Mouse (Mus musculus) forebrain, embryonic 11.5 days (tissue): ENCODE results near the gene Knstrn. TPM values are rescaled to one million over a fixed set of nuclear protein-coding genes. Genes with fewer than 3 reads are reported as not detected.

ENCODE experiments used
- ATAC-seq: fragments of 200-750 bp; cut with Nextera tagmentation; replicated peaks from 2 replicates; pipeline ENCODE4 v1.8.0; 2017; ENCODE audit warnings: moderate TSS enrichment; ENCODE audit not compliant: low FRiP score
- DNase-seq: peaks from one replicate; pipeline ENCODE4 v3.0.0-alpha.2; 2017; ENCODE audit warnings: low spot score
- H3K27ac ChIP-seq: fragments of 300-500 bp; sonication (generic); 2 replicates; pipeline ENCODE4 v1.5.1; 2014; ENCODE audit warnings: low read depth, low read length
- H3K27me3 ChIP-seq: fragments of 300-500 bp; sonication (generic); 2 replicates; pipeline ENCODE4 v1.6.1; 2014; ENCODE audit warnings: mild to moderate bottlenecking, low read length, mixed read lengths; ENCODE audit not compliant: control insufficient read depth, insufficient read depth
- H3K36me3 ChIP-seq: fragments of 300-500 bp; sonication (generic); 2 replicates; pipeline ENCODE4 v1.6.1; 2014; ENCODE audit warnings: mild to moderate bottlenecking, low read length, moderate library complexity, mixed read lengths; ENCODE audit not compliant: control insufficient read depth, insufficient read depth
- H3K4me1 ChIP-seq: fragments of 300-500 bp; sonication (generic); replicated peaks from 2 replicates; pipeline ENCODE4 v1.6.1; 2014; ENCODE audit warnings: low read length, mixed read lengths; ENCODE audit not compliant: control insufficient read depth, insufficient read depth
- H3K4me2 ChIP-seq: fragments of 300-500 bp; sonication (generic); 2 replicates; pipeline ENCODE4 v1.6.1; 2014; ENCODE audit warnings: low read depth, mild to moderate bottlenecking, low read length, moderate library complexity, mixed read lengths; ENCODE audit not compliant: severe bottlenecking
- H3K4me3 ChIP-seq: fragments of 300-500 bp; sonication (generic); 2 replicates; pipeline ENCODE4 v1.5.1; 2014; ENCODE audit warnings: low read depth, low read length
- H3K9ac ChIP-seq: fragments of 300-500 bp; sonication (generic); 2 replicates; pipeline ENCODE4 v1.6.1; 2014; ENCODE audit warnings: low read length
- H3K9me3 ChIP-seq: fragments of 300-500 bp; sonication (generic); 2 replicates; pipeline ENCODE4 v1.6.1; 2016; ENCODE audit warnings: low read length, mixed read lengths; ENCODE audit not compliant: control insufficient read depth
- WGBS: fragments of 180-500 bp; shearing (Covaris S2); extraction: QIAGEN DNeasy Blood & Tissue Kit; methylation state at CpG from one replicate; pipeline ENCODE4 v1.1.7; 2014; 5-methylcytosine and 5-hydroxymethylcytosine counted together
- polyA plus RNA-seq: library from polyadenylated mRNA; unstranded; fragments of >200 nt; fragmentation: Nextera tagmentation; extraction: Ambion mirVana; gene quantifications from 2 replicates; pipeline ENCODE4 v1.2.1, GENCODE M21; 2014

Knstrn gene
- polyA plus RNA-seq, 1 experiment from 2014 or later = 202 TPM

- H3K9me3 ChIP-seq = no peaks in the 10 kb centered on the region
- ATAC-seq (no peak), DNase-seq (no peak)
- no peak overlapping the region for H3K4me3 ChIP-seq
- WGBS = 90% methylated on average over 7 of the region's 7 CpGs
- no peak overlapping the region for H3K4me2 ChIP-seq
- H3K4me1 ChIP-seq = no peaks in the 10 kb centered on the region; the same call in 1 of the 2 replicates
- no peak overlapping the region for H3K27ac ChIP-seq
- H3K27me3 ChIP-seq = peaks cover 2% of the 10 kb centered on the region; the same call in 1 of the 2 replicates
- H3K9ac ChIP-seq = no peak overlapping the region
- no peaks in the 10 kb centered on the region for H3K36me3 ChIP-seq
Measured at GRCm38 (mm10) chr2:118783663-118784062, 30.1 kb upstream of the Knstrn start.

GRCm38 (mm10) chr2:118786525-118786924 lies 27.3 kb upstream of the Knstrn start:
- 0 out of 2 replicates have a peak, but pooled peaks cover 4% of the 10 kb centered on the region for H3K4me1 ChIP-seq
- no peaks in the 10 kb centered on the region; the same call in 1 of the 2 replicates for H3K27me3 ChIP-seq
- DNase-seq (no peak), ATAC-seq (no peak)
- no peaks in the 10 kb centered on the region for H3K36me3 ChIP-seq
- H3K9me3 ChIP-seq = no peaks in the 10 kb centered on the region
- no peak overlapping the region for H3K4me2 ChIP-seq
- no peak overlapping the region for H3K9ac ChIP-seq
- no peak overlapping the region for H3K4me3 ChIP-seq
- 94% methylated on average over 5 of the region's 5 CpGs for WGBS
- no peak overlapping the region for H3K27ac ChIP-seq

GRCm38 (mm10) chr2:118789501-118789900 lies 24.3 kb upstream of the Knstrn start:
- no peaks in the 10 kb centered on the region for H3K36me3 ChIP-seq
- no peak overlapping the region for H3K4me2 ChIP-seq
- DNase-seq (no peak), ATAC-seq (no peak)
- no peaks in the 10 kb centered on the region; the same call in 1 of the 2 replicates for H3K27me3 ChIP-seq
- no peak overlapping the region for H3K27ac ChIP-seq
- no peak overlapping the region for H3K4me3 ChIP-seq
- no peaks in the 10 kb centered on the region for H3K9me3 ChIP-seq
- H3K9ac ChIP-seq = no peak overlapping the region
- 90% methylated on average over 11 of the region's 11 CpGs for WGBS
- 0 out of 2 replicates have a peak, but pooled peaks cover 4% of the 10 kb centered on the region for H3K4me1 ChIP-seq

GRCm38 (mm10) chr2:118790221-118790550 lies 23.6 kb upstream of the Knstrn start:
- peak; percentile 75 for ATAC-seq
- Histone ChIP-seq H3K4me2 (peak overlapping the region; percentile 40), H3K27me3 (no peaks in the 10 kb centered on the region; the same call in 1 of the 2 replicates), H3K36me3 (no peaks in the 10 kb centered on the region), H3K9ac (no peak overlapping the region), H3K4me1 (0 out of 2 replicates have a peak, but pooled peaks cover 4% of the 10 kb centered on the region), H3K9me3 (no peaks in the 10 kb centered on the region), H3K27ac (no peak overlapping the region), H3K4me3 (no peak overlapping the region)
- 50% methylated on average over 12 of the region's 12 CpGs for WGBS
- no peak for DNase-seq

- Histone ChIP-seq H3K4me2 (peak overlapping the region; percentile 40), H3K27me3 (no peaks in the 10 kb centered on the region; the same call in 1 of the 2 replicates), H3K9me3 (no peaks in the 10 kb centered on the region), H3K27ac (no peak overlapping the region), H3K9ac (no peak overlapping the region), H3K4me3 (no peak overlapping the region), H3K4me1 (0 out of 2 replicates have a peak, but pooled peaks cover 4% of the 10 kb centered on the region), H3K36me3 (no peaks in the 10 kb centered on the region)
- WGBS = 28% methylated on average over 44 of the region's 44 CpGs
- DNase-seq = peak; percentile 80
- ATAC-seq = no peak; the same call in 1 of the 2 replicates
Measured at GRCm38 (mm10) chr2:118790551-118791525, 23.0 kb upstream of the Knstrn start.

- DNase-seq (no peak), ATAC-seq (no peak)
- Histone ChIP-seq H3K9me3 (no peaks in the 10 kb centered on the region), H3K4me2 (no peak overlapping the region), H3K27me3 (no peaks in the 10 kb centered on the region; the same call in 1 of the 2 replicates), H3K27ac (no peak overlapping the region), H3K9ac (no peak overlapping the region), H3K36me3 (no peaks in the 10 kb centered on the region), H3K4me1 (0 out of 2 replicates have a peak, but pooled peaks cover 4% of the 10 kb centered on the region), H3K4me3 (no peak overlapping the region)
- WGBS = 95% methylated on average over 26 of the region's 26 CpGs
Measured at GRCm38 (mm10) chr2:118791591-118792258, 22.1 kb upstream of the Knstrn start.

GRCm38 (mm10) chr2:118792259-118792613 lies 21.6 kb upstream of the Knstrn start:
- Histone ChIP-seq H3K4me2 (no peak overlapping the region), H3K4me3 (no peak overlapping the region), H3K27ac (no peak overlapping the region), H3K4me1 (0 out of 2 replicates have a peak, but pooled peaks cover 4% of the 10 kb centered on the region), H3K9ac (no peak overlapping the region), H3K36me3 (no peaks in the 10 kb centered on the region), H3K9me3 (no peaks in the 10 kb centered on the region), H3K27me3 (no peaks in the 10 kb centered on the region; the same call in 1 of the 2 replicates)
- ATAC-seq (no peak), DNase-seq (no peak)
- 83% methylated on average over 4 of the region's 4 CpGs for WGBS

- 0 out of 2 replicates have a peak, but pooled peaks cover 4% of the 10 kb centered on the region for H3K4me1 ChIP-seq
- no peaks in the 10 kb centered on the region for H3K36me3 ChIP-seq
- no peak for DNase-seq
- no peak overlapping the region for H3K9ac ChIP-seq
- no peak overlapping the region for H3K4me2 ChIP-seq
- H3K9me3 ChIP-seq = no peaks in the 10 kb centered on the region
- no peak overlapping the region for H3K4me3 ChIP-seq
- H3K27me3 ChIP-seq = no peaks in the 10 kb centered on the region; the same call in 1 of the 2 replicates
- WGBS = 78% methylated on average over 4 of the region's 4 CpGs
- H3K27ac ChIP-seq = no peak overlapping the region
- no peak for ATAC-seq
Measured at GRCm38 (mm10) chr2:118793636-118794035, 20.2 kb upstream of the Knstrn start.
